Mouse (Mus musculus) spleen, postnatal 10 days (tissue): ENCODE results near the gene 2900026A02Rik.

Source experiments
- DNase-seq, 2 experiments: peaks; one replicate each; pipeline ENCODE4 v3.0.0; 2021 to 2022; ENCODE audit warnings: low spot score in 2 of 2

2900026A02Rik gene

DNA sequence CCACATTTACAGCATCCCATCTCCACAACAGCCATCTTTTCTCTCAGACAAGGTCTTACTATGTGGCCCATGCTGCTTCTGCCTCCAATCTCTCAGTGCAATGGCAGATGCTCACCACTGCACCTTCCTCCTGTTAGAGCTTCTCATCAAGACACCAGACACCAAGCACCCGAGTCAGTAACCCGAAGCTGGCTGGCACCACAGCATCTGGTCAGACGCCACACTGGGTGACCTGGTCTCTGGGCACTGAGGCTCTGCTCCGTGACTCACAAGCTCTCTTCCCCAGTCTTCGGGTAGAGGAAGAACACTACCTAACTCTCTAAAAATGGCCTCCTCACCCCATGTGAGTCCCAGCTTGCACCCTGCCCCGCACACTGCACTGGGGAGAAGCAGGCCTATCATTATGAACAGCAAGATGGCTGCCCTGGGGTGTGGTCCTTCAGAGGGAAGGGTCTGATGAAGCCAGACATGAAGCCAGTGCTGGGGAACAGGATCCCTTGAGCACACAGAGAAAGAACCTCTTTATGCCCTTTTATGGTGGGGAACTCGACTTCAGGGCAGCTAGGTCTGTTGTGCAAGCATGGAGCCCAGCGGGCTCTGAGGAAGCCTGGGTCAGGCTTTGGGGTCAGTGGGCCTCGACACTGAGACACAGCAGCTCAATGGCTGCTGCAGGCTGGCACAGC, 70.0 kb downstream of the 2900026A02Rik start:
- DNase-seq, result no peak

DNA sequence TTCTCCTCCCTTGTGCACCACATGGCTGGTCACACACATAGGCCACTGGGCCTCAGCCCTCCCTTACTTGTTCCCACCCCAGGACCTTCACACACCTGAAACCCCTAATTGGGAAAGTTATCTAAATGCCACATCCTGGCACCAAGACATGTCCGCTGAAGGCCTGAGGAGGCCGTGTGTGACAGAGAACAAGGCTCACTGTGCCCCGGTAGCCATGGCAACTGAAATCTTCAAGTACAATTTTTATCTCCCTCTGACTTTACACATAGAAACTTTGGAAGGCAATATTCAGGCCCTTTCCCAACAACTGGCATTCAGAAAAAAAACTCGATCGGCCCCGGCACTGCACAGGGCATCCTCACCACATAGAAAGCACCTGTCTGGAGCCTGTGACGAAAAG, 72.0 kb downstream of the 2900026A02Rik start:
- DNase-seq, result no peak

DNA sequence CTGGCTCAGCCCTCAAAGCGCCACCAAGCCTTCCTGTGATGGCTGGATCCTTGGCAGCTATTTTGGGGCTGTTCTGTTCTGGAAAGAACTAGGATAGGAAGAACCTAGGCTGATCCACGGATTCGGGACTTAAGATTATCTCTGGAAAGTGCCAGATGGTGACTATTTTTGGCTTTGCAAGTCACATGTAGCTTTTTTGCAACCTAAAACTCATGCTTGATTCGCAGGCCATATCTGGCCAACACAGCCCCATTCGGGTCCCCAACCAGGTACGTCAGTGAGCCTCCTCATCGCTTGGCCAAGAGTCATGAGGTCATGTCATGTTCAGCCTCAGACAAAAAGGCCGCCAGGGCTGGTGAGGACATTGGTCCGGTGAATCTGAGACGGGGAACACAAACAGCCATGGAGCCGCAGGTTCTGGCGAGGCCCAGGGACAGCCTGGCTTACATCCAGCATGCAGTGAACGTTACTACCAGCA, 73.0 kb downstream of the 2900026A02Rik start:
- DNase-seq, result no peak

DNA sequence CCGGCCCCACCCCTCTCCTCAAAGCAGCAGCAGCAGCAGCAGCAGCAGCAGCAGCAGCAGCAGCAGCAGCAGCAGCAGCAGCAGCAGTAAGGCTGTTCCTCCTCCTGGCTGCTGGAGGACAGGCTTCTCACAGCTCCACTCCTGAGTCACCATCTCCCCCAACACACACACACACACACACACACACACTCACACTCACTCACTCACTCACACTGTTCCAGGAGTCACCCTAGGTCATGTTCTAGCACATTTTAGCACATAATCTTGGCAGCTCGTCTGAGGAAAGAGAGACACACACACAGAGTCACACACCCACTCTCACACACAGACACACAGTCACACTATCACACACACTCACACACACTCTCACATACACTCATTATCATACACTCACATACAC, 74.4 kb downstream of the 2900026A02Rik start:
- DNase-seq, result no peak

DNA sequence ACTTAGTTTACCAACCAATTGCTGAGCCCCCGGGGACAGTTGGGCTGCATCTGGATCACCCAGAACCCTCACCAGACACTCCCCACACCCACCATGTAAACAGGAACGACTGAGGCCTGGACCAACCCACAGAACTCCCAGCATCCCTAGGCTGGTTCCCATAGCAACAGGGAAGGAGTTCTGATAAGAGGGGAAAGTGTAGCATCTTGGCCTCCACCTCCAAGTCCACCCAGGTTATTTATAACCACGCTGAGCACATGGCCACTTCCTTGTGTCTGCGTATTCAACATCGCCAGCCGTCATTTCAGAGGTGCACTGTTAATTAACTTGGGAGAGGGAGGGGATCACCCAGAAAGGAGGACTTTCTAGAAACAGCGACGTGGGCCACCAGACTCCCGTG, 75.9 kb downstream of the 2900026A02Rik start:
- DNase-seq, result no peak

DNA sequence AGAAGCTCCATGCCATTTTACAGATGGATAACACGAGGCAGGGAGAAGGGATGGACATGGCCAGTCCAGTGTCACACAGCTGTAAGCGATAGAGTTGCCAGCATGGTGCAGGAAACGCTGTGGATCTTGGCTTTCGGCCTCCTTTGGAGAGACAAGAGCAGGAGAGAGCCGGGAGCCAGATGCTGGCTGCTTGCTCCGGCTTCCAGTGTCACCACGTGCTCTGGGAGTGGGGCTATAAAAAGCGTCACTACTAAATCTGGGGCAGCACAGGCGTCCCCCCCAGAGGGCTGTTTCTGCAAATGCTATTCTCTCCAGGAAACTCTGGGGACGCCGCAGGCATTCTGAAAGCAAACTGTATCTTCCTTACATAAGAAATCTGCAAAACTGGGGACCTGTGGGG, 78.5 kb downstream of the 2900026A02Rik start:
- no peak for DNase-seq

DNA sequence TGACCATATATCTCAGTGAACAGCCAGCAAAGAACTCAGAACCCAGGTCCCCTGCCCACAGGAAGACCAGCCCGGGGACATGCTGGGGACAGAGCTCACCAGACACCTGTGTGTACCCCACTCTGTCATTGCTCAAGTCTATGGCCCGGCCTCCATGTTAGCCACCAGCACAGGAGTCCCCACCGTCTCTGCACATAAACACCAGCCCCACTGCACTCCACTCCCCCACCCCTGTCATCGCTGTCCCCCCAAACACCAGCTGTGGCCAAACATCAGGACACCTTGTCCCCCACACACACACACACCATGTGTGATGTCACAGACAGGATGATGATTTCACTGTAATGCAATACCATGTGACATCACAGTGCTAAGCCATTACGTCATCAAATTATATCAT, 79.0 kb downstream of the 2900026A02Rik start:
- DNase-seq, result no peak

DNA sequence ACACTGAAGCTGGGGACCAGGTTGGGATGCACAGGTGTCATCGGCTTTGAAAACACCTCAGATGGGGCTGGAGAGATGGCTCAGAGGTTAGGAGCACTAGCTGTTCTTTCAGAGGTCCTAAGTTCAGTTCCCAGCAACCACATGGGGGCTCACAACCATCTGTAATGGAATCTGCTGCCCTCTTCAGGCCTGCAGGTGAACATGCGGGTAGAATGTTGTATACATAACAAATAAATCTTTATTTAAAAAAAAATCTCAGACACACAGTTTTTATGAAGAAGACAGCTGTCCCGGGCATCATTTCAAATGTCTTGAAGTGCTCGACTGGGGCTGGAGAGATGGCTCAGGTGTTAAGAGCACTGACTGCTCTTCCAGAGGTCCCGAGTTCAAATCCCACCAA, 80.2 kb downstream of the 2900026A02Rik start:
- DNase-seq, result no peak

DNA sequence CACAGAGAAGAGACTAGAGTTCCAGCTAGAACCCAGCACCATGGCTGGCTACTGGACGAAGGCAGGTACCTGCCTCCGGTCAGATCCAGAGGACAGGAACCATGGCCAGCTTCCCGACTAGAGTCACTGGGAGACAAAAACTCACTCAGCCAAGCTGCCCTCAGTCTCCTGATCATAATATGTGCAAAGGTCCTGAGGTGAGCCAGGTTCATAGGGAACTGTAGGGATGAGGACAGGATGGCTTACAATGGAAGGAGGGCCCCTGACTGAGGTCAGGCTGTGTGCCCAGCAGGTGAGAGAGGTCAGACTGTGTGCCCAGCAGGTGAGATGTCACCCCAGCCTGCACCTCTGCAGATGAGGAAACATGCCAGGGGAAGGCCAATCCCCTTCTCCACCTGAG, 81.0 kb downstream of the 2900026A02Rik start:
- no peak for DNase-seq

DNA sequence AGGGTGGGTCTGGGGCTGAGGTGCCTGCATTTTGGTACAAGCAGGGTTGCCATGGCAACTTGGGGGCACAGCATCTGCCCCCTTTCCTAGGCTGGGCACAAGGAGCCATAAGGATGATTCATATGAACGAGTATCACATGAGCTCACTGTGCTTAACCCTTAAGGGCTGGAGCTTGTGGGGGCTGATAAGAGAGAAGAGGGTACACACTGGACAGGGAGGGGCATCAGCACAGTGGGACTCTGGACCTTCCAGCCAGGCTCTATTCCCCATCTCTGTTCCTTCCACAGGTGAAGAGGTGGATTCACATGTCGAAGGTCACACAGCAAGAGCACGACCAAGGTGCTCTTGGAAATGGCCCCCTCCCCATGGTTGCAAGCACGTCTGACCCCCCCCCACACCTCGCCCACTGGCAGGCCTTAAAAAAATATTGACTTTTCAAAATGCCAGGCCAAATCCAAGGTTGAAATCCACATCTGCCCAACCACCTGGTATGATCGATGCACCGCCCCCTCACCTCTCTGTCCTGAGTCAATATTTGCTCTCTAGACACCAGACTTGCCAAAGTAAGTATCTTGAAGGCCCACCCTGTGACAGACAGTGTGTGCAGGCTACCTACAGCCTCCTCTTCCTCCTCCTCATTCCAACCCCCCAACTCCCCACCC, 81.8 kb downstream of the 2900026A02Rik start:
- DNase-seq, result no peak

DNA sequence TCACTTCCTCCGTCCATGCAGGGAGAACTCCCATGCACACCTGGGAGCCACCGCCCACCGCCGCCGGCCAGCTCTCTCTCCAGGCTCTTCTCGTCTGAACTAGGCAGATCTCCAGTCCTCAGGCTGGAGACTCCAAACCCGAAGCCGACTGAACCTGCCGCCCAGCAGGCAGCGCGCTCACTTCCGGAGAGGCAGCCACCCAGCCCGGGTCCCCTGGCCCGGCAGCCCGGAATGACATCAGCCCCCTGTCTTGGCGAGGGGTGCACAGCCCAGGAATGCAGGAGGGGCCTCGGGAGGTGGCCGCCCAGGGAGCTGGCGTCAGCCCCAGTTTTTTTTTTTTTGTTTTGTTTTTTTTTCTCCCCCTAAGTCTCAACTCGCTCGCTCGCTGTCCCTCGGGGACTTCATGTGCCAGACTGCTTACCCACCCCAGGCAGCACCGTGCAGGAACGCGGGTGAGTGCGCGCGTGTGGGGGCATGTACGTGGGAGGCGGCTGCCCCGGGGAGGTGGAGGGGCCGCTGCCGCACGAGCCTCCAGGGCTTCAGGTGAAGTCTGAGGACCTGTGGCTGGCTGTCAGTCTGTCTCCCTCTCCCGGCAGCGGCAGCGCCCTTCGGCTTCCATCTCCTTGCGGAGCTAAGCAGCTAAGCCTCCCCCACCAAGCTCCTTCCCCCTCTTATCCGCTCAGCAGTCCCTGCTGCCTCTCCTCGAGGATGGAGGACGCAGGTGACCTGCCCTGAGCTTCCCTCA, 82.5 kb downstream of the 2900026A02Rik start:
- peak in 1 of 2 experiments; percentile 45 for DNase-seq

DNA sequence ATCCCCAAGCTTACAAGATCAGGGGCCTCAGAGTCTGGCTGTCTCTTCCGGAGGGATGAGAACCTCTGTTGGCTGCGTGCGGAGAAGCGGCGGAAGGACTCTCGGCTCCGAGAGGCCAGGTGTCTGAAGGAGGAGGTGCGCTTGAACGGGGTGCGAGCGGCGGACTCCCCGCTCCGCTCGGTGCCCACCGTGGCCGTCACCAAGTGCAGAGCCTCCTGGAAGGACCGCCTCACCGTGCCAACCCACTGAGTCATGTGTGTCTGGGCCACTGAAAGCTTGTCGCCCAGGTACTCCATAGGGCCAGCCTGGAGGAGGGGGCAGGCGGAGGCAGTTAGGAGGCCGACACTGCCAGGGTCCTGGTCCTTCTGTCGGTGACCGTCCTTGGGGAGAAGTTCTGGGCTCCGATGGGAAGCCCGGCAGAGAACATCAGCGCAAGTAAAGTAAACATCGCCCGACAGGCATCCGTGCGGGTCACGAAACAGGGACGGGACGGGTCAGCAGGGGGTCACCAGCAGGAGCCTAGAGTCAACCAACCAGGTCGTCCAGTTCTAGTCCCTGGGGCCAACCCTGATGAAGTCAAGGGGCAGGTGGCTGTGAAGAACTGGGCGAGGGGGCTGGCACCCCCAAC, 83.2 kb downstream of the 2900026A02Rik start:
- no peak for DNase-seq

DNA sequence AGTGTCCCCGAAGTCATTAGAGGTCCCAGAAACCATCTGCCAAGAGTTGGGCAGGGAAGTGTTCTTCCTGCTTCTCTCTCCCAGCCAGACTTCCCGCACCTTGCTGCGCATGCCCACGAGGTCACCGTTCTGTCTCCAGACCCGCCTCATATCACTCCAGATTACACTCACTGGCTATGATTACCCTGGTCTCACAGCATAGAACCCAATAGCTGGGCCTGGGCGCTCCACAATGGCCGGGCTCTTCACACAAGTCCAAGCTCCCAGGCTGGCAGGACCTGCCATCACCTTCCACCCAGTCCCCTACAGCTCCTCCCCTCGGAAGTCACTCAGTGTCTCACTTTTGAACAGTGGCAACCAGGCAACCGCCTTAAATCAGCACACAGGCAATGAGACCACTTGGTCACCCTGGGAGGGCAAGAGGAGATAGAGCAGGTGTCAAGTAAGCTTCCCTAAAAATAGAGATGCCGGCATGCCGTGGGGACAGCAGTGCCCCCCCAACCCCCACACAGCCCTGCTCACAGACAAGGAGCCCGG, 84.0 kb downstream of the 2900026A02Rik start:
- DNase-seq, result no peak

DNA sequence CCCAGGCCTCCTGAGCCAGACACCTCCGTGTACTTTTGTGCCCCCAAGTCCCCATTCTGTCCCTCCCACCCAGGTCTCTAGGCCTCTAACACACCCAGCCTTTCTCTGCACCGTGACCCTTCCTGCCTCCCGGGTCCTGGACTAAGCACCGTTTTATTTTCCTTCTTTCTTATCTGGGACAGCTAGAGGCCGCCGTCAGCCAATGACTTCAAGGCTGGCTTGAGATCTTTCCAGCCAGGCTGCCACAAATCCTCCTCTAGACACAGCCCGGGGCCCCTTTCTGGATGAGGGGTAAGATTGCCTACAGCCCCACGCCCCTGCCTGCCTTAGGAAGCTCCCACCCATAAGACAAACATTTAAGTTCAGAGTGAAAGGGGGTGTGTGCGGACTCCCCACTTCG, 85.5 kb downstream of the 2900026A02Rik start:
- DNase-seq, result no peak

DNA sequence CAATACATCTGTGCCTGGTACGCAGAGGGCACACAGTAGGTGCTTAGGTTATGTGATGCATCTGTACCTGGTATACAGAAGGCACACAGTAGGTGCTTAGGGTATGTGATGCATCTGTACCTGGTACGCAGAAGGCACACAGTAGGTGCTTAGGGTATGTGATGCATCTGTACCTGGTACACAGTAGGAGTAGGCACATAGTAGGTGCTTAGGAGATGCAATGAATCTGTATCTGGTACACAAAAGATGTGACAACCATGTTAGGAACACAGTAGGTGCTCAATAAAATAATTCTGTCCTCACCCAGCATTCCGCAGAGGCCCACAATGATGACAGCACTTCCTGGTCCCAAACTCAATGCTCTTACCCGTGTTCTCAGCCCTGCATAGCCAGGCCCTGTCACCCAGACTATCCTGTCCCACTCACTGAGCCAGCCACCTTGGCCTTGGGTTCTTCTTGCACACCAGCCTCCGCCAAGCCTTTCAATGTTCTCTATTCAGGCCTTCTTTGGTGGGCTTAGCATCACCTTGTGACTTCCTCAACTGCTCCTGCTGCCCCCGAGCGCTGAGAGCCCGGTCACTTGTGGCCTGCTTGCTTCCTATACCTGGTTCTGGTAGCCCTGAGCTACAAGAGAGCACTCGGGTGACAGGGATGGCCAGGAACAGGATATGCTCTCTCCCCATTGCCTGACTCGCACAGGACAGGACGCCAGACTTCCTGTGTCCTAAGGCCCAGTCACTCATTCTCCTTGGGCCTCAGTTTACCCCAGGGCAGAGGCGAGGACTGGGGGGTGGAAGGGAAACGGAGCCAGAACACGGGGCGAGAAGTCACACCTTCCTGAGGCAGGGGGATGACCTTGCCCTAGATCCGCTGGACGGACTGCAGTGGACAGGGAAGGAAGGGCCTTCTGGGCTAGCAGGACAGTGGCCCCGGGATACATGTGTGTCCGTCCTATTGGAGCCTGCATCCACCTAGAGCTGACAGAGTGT, 87.0 kb downstream of the 2900026A02Rik start:
- DNase-seq, result no peak

DNA sequence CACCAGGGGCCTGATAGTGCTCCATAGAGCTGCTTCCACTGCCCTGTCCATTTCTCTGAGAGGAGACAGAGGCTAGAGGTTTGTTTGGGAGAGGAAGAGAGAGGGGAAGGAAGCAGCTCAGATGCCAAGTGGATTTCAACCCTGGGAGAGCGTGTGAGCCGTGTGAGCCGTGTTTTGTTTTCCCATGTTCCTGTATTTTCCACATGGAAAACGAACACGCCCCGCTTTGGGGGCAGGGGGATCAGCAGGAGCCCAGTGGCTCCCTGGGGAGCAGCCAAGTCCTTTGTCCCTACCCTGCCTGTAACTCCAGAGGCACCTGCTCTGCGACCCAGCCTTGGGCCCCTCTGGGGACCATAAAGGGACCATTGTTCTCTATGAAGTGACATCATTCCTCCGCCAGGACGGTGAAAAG, 88.0 kb downstream of the 2900026A02Rik start:
- DNase-seq, result no peak

DNA sequence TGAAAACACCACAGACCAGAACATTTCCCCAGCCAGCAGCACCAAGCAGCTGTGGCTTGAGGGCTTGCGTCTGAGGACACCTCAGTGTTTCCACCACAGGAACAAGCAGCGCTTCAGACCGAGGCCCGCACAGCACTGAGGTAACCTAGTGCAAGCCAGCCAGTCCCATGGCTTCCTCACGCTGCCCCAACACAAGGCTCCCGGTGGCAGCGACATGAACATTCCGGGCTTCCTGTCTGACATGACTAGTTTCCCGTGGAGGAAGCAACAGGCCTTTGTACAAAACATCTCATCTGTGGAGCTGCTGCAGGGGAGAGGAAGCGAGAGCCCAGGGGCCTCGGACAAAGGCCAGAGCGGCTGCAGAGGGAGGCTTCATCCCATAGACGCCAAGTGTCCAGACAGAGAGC, 88.4 kb downstream of the 2900026A02Rik start:
- no peak for DNase-seq

DNA sequence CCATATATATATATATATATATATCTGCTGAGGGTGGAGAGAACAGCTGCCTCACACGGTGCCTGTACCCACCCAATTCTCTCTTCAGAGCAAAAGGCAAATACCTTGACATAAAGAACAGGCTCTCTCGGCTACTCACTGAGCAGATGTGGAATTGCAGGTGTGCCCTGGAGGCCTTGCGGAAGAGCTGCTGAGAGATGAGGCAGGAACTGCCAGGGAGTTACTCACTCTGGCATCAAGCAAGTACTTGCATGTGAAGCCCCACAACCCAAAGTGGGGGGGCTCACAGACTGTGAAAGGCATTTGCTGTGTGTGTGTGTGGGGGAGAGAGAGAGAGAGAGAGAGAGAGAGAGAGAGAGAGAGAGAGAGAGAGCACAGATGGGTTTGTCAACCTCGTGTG, 92.6 kb downstream of the 2900026A02Rik start:
- DNase-seq, result no peak

DNA sequence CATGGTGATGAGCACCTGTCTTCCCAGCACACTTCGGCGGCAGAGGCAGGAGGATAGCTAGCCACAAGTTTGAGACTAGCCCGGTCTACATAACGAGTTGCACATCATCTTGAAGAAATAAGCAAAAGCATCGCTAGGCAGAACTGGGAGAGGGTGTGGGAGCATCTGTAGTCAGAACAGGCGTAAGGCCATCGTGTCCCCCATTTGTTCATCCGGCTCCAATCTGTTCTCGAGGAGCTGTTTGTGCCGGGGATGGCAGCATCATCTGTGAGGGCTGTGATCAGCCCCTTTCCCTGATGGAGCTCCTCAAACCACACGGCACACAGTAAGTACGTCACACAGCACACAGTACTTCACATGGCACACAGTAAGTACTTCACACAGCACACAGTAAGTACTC, 94.6 kb downstream of the 2900026A02Rik start:
- no peak for DNase-seq

DNA sequence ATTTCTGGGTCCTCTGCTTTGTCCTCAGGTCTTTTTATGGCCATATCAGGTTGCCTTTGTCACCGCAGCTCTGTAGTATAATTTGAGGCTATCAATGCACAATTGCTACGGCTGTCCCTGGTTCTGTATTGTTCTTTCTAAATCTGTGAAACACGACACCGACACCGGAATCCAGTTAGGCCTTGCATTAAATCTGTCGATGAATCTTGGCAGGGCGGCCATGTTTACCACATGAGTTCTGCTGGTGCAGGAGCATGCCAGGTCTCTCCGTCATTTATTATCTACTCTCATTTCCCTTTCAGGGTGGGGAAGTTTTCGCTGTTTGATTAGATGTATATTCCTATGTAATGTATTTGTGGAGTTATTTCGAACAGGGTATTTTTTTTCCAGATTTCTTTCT, 97.3 kb downstream of the 2900026A02Rik start:
- no peak for DNase-seq
